Mouse (Mus musculus): ENCODE measurements around the gene Bloc1s1. TPM values are rescaled to one million over a fixed set of nuclear protein-coding genes. Genes with fewer than 3 reads are reported as not detected.

The Bloc1s1 gene
- polyA plus RNA-seq, 1 experiment from 2014 or later: 233 TPM

DNA sequence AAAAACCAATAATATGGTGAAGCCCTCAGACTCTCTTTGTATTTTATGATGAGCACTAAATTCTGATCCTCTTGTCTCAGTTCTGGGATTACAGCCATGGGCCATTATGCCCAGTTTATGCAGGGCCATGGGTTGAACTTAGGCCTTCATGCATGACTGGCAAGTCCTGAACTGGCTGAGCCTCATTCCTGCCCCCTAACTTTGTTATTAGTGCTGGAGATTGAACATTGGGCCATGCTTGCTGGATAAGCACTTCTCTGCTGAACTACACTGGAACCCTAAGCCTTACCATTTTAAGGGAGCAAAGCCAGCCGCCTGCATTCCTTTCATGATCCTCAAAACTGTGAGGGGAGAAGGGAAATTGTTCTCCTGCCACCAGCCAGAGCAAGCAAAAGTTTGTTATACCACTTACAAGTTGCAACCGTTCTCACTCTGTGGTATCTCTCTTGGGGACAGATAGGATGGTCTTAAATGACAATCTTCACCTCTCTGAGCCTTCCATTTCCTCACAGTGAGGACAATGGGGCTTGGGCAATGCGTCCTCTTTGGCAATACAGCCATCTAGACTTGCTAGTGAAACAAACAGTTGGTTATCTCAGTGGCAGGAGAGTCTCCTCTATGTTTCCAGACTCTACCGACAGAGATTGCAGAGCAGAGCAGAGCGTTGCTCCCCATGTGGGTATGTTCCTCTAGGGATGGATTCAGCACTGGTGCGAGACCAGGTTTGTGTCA is 23.9 kb downstream of the Bloc1s1 start:
- 82% methylated on average over 6 of the region's 6 CpGs for WGBS
- H3K36me3 ChIP-seq: no peaks in the 10 kb centered on the region
- H3K9ac ChIP-seq: no peak overlapping the region

DNA sequence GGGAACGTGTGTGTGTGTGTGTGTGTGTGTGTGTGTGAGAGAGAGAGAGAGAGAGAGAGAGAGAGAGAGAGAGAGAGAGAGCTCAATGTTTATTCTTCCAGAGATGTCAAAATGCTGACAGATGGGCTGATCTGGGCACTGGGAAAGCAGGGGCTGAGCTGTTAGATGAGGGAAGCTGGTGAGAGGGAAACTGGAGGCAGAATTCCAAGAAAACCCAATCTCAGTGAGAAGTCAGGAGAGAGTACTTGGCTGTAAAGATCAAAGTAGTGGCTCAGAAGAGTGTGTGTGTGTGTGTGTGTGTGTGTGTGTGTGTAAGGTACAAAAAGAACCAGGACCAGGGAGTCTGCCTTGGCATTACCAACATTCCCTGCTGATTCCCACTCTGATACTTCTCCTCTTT is 26.3 kb downstream of the Bloc1s1 start:
- H3K4me2 ChIP-seq (replicated peaks): no peak overlapping the region
- no peak overlapping the region for H3K27ac ChIP-seq
- 25% methylated on average over 1 of the region's 1 CpGs for whole genome bisulfite sequencing
- no peak overlapping the region for H3K4me3 ChIP-seq
- peaks cover 18% of the 10 kb centered on the region for H3K27me3 ChIP-seq (replicated peaks)
- no peak for ATAC-seq (ENCODE audit: low FRiP score, low read depth)
- no peak overlapping the region for H3K9ac ChIP-seq
- H3K4me1 ChIP-seq: peaks cover 12% of the 10 kb centered on the region
- no peaks in the 10 kb centered on the region for H3K36me3 ChIP-seq
- H3K9me3 ChIP-seq: no peaks in the 10 kb centered on the region

More for the DNA sequence above, 23.9 kb downstream of the Bloc1s1 start:
- Histone ChIP-seq H3K27ac (no peak overlapping the region), H3K4me1 (peaks cover 8% of the 10 kb centered on the region), H3K4me3 (no peak overlapping the region), H3K9me3 (no peaks in the 10 kb centered on the region), H3K27me3 (replicated peaks) (peaks cover 18% of the 10 kb centered on the region), H3K4me2 (replicated peaks) (no peak overlapping the region)
- no peak for ATAC-seq (ENCODE audit: low FRiP score, low read depth)

DNA sequence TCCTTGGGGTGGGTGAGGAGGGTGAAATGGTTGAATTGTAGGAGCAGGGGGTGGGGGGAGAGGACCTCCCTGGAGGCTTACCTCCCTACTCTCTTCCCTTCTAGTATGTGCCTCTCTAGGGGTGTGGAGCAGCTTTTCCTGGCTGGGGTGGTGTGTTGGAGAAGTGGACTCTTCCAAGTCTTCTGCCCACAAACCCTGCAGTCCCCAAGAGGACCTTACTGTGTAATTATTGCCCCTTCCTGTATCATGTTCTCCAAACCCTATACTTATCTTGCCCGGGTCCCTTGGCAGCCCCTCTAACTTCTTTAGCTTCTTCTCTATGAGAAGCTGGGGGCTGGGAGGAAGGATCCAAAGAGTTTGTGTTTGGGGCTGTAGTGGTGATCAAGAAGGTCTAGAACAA is 27.0 kb downstream of the Bloc1s1 start:
- ATAC-seq (ENCODE audit: low FRiP score, low read depth): no peak
- Histone ChIP-seq H3K4me1 (peaks cover 16% of the 10 kb centered on the region), H3K27ac (no peak overlapping the region), H3K4me2 (replicated peaks) (no peak overlapping the region), H3K9ac (no peak overlapping the region), H3K36me3 (no peaks in the 10 kb centered on the region), H3K9me3 (no peaks in the 10 kb centered on the region), H3K4me3 (no peak overlapping the region), H3K27me3 (replicated peaks) (peaks cover 18% of the 10 kb centered on the region)
- WGBS: 44% methylated on average over 1 of the region's 1 CpGs

DNA sequence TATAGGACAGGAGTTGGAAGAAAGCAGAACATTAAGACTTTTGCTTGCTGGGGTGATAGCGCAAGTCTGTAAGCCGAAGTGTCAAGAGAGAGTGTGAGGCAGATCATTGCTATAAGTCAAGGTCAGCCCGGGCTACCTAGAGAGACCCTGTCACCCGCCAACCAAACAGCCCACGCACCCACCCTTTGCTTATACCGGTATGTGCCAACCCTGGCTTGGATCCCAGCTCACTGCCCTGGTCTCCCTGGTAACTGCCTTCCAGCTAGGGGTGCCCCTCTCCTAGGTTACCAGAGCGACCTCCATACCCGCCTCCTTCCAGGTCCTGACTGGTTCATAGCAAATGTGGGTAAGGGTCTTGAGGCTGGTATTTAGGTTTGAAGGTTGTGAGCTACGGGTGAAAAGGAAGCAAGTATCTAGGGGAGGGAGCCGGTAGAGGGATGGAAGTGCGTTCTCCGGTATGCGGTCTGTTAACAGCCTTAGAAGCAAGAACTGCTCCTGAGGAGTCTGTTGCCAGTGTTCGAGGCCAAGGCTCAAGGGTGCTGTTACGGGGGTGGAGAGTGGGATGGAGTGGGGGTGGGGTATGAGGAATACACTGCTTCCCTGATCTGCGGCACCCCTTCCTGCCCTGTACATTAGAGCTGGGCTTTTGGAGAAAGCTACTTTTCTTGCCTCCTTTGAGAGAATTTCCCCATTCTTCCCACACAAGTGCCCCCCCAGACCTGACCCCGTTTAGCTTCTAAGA is 27.7 kb downstream of the Bloc1s1 start:
- ATAC-seq (ENCODE audit: low FRiP score, low read depth): peak; percentile 3; the same call in 1 of the 2 replicates

DNA sequence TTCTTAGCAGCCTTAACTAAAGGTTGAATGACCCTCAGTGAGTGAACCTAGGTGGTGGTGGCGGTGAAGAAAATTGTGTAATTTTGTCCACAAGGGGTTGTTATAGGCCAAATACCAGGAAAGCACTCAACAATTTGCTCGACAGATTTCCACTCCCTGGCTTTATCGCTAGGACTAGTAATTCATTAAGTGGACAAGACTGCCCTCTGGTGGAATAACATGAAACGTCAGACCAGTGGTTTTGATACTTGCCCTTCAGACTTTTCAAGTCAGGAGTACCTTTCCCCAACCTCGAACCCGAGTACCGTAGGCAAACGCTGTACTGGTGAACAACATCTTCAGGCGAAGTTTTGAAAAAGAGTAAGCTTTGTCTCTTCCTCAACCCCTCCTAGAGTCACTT is 28.4 kb downstream of the Bloc1s1 start:
- Histone ChIP-seq H3K4me3 (no peak overlapping the region), H3K4me2 (replicated peaks) (peak overlapping the region; percentile 17; the same call in 1 of the 2 replicates), H3K9ac (no peak overlapping the region), H3K4me1 (peaks cover 16% of the 10 kb centered on the region), H3K36me3 (no peaks in the 10 kb centered on the region), H3K27ac (no peak overlapping the region), H3K9me3 (no peaks in the 10 kb centered on the region), H3K27me3 (replicated peaks) (peaks cover 18% of the 10 kb centered on the region)
- under 1% methylated on average over 9 of the region's 9 CpGs for WGBS
- ATAC-seq (ENCODE audit: low FRiP score, low read depth): no peak

More for the DNA sequence above, 27.7 kb downstream of the Bloc1s1 start:
- H3K4me2 ChIP-seq (replicated peaks): peak overlapping the region; percentile 17
- peaks cover 18% of the 10 kb centered on the region for H3K27me3 ChIP-seq (replicated peaks)
- H3K27ac ChIP-seq: no peak overlapping the region
- no peaks in the 10 kb centered on the region for H3K9me3 ChIP-seq
- WGBS: 4% methylated on average over 17 of the region's 17 CpGs
- H3K4me1 ChIP-seq: peaks cover 16% of the 10 kb centered on the region
- H3K36me3 ChIP-seq: no peaks in the 10 kb centered on the region
- no peak overlapping the region for H3K4me3 ChIP-seq
- H3K9ac ChIP-seq: no peak overlapping the region; the same call in 1 of the 2 replicates

DNA sequence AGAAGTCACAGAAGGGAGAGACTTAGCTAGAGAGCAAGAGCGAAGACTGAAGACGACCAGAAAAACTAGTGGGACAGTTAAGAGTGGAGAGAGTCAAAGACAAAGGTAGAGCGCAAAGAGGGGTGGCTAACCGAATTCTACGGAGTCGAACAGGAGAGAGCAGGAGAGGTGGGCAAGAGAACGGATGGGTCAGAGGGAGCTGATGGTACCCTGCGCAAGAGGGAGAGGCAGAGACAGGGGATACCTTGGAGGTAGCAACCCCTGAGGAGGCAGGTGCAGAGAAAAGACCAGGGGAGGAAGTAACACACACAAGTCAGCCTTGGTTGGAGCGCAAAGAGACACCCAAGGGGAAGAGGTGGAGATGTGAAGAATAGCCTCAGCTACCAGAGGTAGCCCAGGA is 31.6 kb downstream of the Bloc1s1 start:
- WGBS: 2% methylated on average over 9 of the region's 9 CpGs
- peaks cover 29% of the 10 kb centered on the region for H3K4me1 ChIP-seq
- peak overlapping the region; percentile 88 for H3K4me2 ChIP-seq (replicated peaks)

DNA sequence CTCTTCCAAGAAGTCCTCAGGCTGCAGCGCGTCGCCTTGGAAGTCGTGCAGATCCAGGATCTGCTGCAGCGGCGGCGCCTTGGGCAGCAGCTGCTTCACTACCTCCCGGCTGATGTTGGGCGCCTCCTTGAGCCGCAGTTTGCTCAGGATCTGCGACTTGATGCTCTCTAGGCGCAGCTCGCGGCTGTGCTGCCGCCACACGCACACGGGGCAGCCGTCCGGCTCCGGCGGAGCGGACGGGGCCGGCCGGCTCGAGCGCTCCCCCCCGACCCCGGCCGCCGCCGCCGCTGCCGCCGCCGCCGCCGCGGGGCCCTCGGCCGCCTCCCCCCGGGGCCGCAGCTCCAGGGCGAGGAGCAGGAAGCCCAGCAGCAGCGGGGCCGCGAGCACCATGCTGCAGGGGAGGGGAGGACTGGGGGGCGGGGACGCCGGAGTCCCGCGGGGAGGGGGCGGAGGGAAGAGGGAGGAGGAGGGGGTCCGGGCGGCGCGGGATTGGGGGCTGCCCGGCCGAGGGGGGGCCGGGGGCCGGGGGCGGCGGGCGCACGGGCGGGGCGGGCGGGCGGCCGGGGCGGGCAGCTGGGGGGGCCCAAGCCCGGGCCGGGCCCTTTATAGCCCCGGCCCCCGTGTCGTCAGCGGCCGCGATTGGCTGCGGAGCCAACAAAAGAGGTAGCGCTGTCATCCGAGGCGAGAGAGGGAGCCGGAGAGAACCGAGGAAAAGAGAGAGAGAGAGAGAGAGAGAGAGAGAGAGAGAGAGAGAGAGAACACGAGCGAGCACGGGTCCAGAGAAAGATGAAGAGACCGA is 32.3 kb downstream of the Bloc1s1 start, which contains the start of gene Gdf11:
Gene Gdf11 (minus strand): TSS at position 423 of the 799 bp plus-strand sequence.
- no peaks in the 10 kb centered on the region for H3K9me3 ChIP-seq
- H3K4me3 ChIP-seq: peak within 1 kb of the TSS; percentile 80
- H3K4me2 ChIP-seq (replicated peaks): peak within 1 kb of the TSS; percentile 88
- H3K27me3 ChIP-seq (replicated peaks): peaks cover 8% of the 10 kb centered on the region
- H3K9ac ChIP-seq: peak within 1 kb of the TSS; percentile 76
- peaks cover 13% of the 10 kb centered on the region for H3K36me3 ChIP-seq
- peak; percentile 85 for ATAC-seq (ENCODE audit: low FRiP score, low read depth)
- under 1% methylated on average over 50 of the region's 89 CpGs for WGBS
- peak within 1 kb of the TSS; percentile 96 for H3K27ac ChIP-seq
- H3K4me1 ChIP-seq: peaks cover 29% of the 10 kb centered on the region

More for the DNA sequence above, 31.6 kb downstream of the Bloc1s1 start:
- Histone ChIP-seq H3K9me3 (no peaks in the 10 kb centered on the region), H3K9ac (peak overlapping the region; percentile 70), H3K36me3 (0 out of 2 replicates have a peak, but pooled peaks cover 8% of the 10 kb centered on the region), H3K4me3 (peak overlapping the region; percentile 80), H3K27me3 (replicated peaks) (peaks cover 14% of the 10 kb centered on the region), H3K27ac (peak overlapping the region; percentile 96)
- ATAC-seq (ENCODE audit: low FRiP score, low read depth): peak; percentile 8; the same call in 1 of the 2 replicates

DNA sequence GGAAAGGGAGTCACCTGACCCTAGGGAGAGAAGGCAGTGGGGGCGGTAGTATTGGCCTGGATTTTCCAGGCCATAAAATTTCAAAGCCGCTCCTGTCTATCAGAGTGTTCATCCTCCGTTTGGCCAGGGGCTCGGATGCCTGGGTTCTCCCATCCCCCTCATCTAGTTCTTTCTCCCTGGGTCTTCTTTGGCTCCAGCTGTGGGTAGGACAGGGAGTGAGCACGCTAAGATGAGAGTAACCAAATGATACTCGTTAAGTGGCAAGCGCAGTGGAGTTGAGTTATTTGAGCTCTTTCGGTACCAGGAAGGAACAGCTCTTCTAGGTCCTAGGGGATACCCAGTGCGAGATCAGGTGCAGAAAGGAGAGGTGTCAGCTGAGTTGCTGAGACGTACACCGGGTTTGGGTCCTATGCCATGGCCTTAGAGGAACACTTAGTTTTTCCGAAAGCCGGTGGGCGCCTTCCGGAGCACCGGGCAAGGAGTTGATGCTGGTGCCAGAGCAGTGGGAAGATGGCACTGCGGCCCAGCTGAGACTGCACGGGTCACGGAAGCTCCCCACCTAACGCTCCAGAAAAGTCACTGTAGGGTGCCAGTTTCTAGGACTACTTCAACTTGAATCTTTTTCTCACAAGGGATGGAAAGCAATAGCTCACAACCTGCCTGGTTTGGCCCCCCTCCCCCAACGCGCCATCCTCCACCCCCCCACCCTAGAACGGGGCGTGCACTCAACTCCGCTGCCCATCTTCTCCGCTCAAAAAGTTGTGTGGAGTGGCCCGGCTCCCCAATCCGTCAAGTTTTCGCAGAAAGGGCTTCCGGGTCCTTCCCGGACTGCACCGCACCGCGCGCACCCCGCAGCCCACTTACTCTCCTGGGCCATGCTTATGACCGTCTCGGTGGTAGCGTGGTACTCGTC is 33.2 kb downstream of the Bloc1s1 start:
- ATAC-seq (ENCODE audit: low FRiP score, low read depth): peak; percentile 14
- H3K4me1 ChIP-seq: peaks cover 21% of the 10 kb centered on the region
- under 1% methylated on average over 40 of the region's 40 CpGs for WGBS

DNA sequence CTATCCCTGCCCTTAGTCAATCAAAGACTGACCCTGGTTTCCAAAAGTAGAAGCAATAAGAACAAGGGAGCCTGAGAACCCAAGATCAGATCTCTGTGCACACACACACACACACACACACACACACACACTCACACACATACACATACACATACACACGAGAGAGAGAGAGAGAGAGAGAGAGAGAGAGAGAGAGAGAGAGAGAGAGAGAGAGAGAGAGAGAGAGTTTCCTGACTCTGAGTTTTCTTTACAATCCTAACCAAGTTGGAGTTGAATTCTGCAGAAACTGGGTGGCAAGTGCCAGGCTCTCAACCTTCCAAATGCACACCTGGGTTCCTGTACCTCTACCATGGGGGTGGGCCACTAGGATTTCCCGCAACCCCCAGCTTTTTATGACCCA is 34.0 kb downstream of the Bloc1s1 start:
- WGBS: 0% methylated on average over 1 of the region's 2 CpGs
- H3K9ac ChIP-seq: peak overlapping the region; percentile 76
- no peaks in the 10 kb centered on the region for H3K27me3 ChIP-seq (replicated peaks)
- H3K4me1 ChIP-seq: peaks cover 21% of the 10 kb centered on the region
- H3K36me3 ChIP-seq: peaks cover 29% of the 10 kb centered on the region
- H3K27ac ChIP-seq: peak overlapping the region; percentile 96; the same call in 1 of the 2 replicates
- peak overlapping the region; percentile 88 for H3K4me2 ChIP-seq (replicated peaks)
- H3K4me3 ChIP-seq: peak overlapping the region; percentile 80
- H3K9me3 ChIP-seq: no peaks in the 10 kb centered on the region
- ATAC-seq (ENCODE audit: low FRiP score, low read depth): no peak

More for the DNA sequence above, 33.2 kb downstream of the Bloc1s1 start:
- peaks cover 21% of the 10 kb centered on the region for H3K36me3 ChIP-seq
- peak overlapping the region; percentile 76 for H3K9ac ChIP-seq
- no peaks in the 10 kb centered on the region; the same call in 1 of the 2 replicates for H3K27me3 ChIP-seq (replicated peaks)
- peak overlapping the region; percentile 80 for H3K4me3 ChIP-seq
- H3K27ac ChIP-seq: peak overlapping the region; percentile 96
- no peaks in the 10 kb centered on the region for H3K9me3 ChIP-seq
- peak overlapping the region; percentile 88 for H3K4me2 ChIP-seq (replicated peaks)

DNA sequence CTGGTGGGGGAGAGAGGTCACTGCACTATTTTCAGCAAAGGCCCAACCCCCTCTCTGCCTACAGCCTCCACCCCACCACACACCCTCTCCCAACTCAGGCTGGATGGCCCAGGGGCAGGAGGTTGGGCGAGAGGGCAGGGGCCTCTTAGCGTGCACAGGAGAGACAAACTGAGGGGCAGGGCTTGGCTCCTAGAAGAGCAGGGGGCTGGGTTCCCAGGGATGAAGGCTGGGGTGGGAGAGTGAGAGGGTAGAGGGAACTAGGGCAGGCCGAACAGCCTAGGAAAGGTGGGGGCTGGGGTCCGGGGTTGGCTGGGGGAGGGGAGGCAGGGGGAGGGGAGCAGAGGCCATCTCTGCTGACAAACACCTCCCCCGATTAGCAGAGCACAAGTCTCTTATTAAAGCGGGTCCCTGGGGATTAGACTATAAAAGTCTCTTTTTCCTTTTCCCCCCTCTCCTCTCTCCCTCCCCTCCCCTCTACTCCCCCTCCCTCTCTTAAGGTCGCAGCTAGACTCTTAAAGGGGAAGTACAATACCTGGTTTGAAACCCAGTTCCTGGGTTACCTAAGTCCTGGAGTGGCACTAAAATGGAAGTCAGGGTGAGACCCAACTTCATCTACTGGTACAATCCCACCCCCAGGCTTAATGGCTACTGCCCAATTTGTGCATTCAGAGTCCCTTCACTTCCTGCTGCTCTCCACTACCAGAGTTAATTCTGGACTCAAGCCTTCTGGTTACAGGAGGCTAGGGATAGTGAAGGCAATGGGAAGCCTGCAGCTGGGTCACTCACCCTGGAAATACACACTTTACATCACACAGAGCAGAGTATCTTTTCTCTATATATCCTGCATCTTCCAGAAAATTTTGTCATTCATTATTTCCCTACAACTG is 34.7 kb downstream of the Bloc1s1 start:
- Histone ChIP-seq H3K9me3 (no peaks in the 10 kb centered on the region), H3K27ac (peak overlapping the region; percentile 96), H3K27me3 (replicated peaks) (no peaks in the 10 kb centered on the region), H3K4me3 (peak overlapping the region; percentile 80), H3K9ac (peak overlapping the region; percentile 70), H3K36me3 (peaks cover 36% of the 10 kb centered on the region), H3K4me1 (peaks cover 21% of the 10 kb centered on the region), H3K4me2 (replicated peaks) (peak overlapping the region; percentile 88)
- ATAC-seq (ENCODE audit: low FRiP score, low read depth): peak; percentile 56
- WGBS: 4% methylated on average over 6 of the region's 7 CpGs

All from neural tube, embryonic 12.5 days (tissue).